Mouse (Mus musculus) lung, postnatal 4 days (tissue): ENCODE data around the gene Rps17.

Experiments used
- DNase-seq, 2 experiments: peaks; one replicate each; pipeline ENCODE4 v3.0.0; 2021

The Rps17 gene

DNA sequence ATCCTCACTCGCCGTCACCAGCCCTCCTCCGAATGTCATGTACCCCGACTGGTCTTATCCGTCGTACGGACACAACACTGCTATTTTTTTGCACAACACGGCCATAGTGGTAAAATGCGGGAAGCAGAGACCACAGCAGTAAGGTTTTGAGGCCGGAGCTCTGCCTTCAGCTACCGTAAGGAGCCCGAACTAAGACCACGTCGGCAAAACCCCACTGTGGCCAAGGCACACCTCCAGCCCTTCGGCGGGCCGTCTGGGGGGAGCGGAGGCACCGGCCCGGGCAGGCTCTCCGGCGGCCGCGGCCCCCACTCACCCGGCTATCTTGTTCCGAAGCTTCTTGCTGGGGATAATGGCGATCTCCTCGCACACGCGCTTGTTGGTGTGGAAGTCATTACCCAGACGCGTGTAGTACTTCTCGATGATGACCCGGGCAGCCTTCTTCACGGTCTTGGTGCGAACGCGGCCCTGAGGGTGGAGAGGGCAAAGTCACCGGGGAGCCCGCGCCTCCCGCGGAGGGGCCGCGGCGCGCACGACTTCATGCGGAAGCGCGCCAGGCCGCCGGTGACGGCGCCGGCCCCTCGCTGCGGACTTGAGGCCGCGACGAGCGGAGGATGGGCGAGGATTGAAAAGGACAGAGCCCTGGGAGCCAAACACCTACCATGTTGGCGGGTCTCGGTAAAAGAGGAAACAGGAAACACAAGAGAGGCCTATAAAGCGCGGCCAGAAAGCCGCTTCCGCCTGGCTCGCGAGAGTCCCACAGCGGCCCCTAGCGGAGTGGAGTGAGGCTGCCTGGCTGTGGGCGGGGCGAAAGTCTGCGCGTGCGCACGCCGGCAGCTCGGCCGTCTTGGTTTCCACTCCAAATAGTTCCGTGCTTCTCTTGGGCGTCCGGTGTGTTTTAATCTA lies at the start of gene Rps17:
Gene Rps17, minus strand, starts transcription at position 711 of the 903 bp plus-strand sequence.
- peak; percentile 97 to 99 for DNase-seq

DNA sequence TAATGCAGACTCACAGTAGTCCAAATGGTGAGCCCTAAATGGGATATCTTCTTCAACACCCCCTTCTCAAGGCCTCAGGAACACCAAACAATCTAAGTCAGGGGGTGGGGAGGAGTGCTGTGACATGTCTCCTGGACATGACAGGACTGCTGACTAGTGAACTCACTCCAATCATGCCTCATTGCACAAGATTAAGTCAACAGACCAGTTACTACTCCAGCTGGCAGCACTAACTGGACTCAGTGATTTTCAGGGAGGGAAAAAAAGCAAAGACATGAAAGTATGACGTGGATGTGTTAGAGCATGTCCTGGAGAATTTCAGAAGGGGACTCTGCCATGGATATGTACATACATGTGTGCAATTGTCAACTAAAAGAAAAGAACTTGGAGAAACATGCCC lies 34.3 kb upstream of the Rps17 start:
- no peak for DNase-seq

- DNase-seq = peak; percentile 27 to 32
Observed at GRCm38 (mm10) chr7:81372337-81372920, 27.4 kb upstream of the Rps17 start.

DNA sequence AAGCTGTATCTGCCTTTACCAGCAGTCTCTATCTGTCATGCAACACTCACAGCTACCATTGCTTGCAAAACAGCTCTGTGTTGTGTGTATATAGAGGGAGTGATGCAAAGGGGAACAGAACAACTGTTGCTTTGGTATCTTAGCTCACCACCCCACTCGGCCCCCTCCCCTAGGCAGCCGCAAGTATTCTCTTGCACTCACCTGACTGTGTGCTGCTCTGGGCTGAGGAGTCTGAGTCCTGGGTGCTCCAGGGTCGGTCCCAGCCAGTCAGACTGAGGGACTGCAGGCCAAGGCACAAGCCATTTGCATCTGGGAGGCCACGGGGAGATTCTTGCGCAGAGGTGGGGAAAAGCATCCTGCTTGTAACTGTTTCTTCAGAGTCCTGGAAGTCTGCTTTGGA lies 26.8 kb upstream of the Rps17 start:
- peak in 1 of 2 experiments; percentile 23 for DNase-seq

DNA sequence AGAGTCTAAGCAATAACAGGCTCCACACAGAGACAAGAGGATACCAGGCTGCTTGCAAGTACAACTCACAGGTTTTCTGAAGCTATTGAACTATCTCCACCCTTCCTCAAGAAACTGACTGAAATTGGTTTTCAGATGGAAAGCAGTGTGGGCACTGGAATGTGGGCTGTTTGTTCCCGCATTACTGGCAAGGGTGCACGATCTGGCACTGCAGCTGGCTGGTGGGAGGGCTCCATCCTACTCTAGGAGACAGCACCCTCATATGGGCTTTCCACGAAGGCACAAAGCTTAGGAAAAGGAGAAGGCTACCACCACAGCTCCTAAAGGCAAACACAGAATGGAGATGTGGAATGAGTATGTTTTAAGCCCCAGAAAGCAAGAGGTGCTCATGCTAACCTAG lies 24.7 kb upstream of the Rps17 start:
- no peak for DNase-seq

- no peak for DNase-seq
Observed at GRCm38 (mm10) chr7:81367946-81368345, 22.9 kb upstream of the Rps17 start.

DNA sequence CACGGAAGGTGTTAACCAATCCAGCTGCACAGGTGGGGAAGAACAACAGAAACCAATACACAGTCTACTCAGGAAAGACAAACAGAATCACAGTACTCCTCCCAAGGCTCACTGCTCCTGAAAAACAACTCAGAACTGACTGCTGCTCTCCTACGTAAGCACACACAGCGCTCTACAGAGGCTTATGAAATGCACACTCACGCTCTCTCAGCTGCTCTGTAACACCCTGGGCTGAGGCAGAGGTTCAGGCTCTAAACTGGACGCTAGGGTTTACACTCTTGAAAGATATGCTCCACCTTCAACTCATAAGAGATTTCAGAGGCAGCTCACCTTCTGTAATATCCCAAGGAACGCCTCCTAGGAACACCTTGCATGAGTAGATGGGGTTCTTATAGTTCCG lies 11.9 kb upstream of the Rps17 start:
- DNase-seq = no peak

- no peak for DNase-seq
Observed at GRCm38 (mm10) chr7:81356360-81356759, 11.3 kb upstream of the Rps17 start.

GRCm38 (mm10) chr7:81355746-81356145 lies 10.7 kb upstream of the Rps17 start:
- no peak for DNase-seq

- no peak for DNase-seq
Observed at GRCm38 (mm10) chr7:81351826-81352225, 6.8 kb upstream of the Rps17 start.

- DNase-seq = no peak
Observed at GRCm38 (mm10) chr7:81348206-81348605, 3.2 kb upstream of the Rps17 start.

GRCm38 (mm10) chr7:81345447-81346170 lies 555 bp upstream of the Rps17 start:
- DNase-seq = no peak

DNA sequence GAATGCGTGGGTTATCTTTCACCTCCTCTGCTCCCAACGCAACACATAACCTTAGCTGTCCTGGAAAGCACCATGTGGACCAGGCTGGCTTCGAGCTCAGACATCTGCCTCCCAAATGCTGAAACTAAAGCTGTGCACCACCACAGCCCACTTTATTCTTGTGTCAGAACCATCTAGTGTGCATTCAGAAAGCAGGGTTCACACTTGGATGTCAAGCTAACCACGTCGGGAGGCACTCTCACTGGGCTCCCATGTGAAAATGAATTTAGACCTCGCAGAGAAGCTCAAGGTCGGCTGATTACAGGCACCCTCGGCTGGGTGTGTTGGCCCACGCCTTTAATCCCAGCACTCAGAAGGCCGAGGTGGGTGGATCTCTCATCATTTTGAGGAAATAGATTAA lies 1.2 kb downstream of the Rps17 start:
- DNase-seq = no peak

- no peak for DNase-seq
Observed at GRCm38 (mm10) chr7:81343316-81343715, 1.7 kb downstream of the Rps17 start.

DNA sequence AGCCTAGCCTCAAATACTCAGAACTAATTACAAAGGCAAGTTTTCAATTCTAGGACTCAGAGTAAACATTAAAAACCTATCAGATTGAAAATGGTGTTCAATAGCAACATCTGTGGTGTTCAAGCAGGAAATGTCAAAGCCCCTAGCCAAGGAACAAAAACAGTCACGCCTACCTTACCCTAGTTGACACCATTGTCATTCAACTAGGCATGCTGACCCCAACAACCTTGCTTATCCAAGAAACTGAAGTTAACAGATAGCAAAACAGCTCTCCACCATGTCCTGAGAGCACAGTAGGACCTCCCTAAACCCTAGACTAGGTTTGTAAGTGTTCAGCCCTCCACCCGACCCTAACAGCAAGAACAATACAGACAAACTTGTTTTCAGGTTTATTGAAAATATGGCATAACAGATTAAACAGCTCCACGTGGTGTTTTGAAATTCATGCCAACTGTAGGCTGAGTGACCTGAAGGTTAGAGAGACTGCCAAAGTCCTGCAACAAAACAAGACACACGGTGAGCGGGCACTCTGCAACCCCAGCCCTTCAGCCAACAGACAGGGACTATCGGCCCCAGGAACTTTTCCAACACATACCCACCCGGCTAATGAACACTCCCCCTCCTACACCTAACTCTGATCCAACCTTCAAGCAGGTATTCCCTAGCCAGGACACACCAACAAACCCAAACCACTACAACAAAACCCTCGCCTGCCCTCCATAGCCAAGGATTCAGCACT lies 2.5 kb downstream of the Rps17 start:
- DNase-seq = no peak

DNA sequence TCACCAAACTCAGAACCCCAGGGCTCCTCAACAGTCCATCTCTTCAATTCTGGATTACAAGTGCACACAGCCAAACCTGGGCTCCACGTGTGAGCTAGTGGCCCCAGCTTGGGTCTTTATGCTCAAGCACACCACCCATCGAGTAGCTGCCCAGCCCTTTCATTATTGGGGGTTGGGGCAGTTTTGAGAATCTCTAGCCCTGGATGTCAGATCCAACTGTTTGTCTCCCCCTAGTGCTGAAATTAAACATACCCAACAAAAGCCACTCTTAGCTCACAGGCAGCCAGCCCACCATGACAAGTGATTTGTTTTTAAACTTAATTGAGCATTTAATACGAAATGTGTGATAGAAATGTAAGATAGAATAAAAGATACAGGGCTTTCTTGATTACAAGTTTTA lies 3.5 kb downstream of the Rps17 start:
- DNase-seq = no peak

GRCm38 (mm10) chr7:81339783-81340182 lies 5.3 kb downstream of the Rps17 start:
- peak; percentile 49 to 68 for DNase-seq

DNA sequence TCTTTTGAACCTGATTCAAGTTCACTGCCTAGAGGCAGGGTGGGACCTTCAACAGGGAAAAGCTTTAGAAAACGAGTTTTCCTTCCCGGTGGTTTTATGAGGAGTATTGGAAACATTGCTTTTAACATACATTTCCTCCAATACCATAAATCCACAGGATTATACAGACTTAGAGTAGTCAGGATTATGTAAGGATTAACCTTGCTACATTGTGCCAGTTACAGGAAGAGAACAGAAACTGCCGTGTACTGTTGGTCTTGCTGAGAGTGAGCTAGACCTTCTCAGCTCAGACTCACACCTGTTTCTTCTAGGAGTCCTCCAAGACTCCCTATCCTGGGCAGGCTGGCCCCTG lies 6.6 kb downstream of the Rps17 start:
- no peak for DNase-seq

DNA sequence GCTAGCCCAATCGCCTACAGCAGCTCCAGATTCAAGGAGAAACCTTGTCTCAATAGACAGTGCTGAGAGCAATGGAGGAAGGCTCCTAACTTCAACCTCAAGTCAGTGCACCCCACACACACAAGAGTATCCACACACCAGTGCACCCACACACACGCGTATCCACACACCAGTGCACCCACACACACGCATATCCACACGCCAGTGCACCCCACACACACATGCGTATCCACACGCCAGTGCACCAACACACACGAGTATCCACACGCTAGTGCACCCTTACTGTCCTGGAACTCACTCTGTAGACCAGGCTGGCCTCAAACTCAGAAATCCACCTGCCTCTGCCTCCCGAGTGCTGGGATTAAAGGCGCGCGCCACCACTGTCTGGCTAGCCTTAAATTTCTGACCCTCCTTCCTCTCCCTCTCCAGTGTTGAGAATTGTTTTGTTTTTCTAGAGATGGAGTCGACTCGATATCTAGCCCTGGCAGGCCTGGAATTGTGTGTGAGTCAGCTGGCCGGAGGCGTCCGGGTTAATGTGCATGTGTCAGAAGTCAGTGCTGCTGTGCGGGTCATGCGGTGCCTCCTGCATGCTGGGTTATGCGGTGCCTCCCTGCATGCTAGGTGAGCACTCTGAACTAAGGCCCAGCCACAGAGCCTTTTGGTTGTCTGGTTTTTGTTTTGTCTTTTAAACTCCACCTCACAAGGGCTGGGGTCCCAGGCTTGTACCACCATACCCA lies 7.1 kb downstream of the Rps17 start:
- DNase-seq = no peak

GRCm38 (mm10) chr7:81336432-81336786 lies 8.6 kb downstream of the Rps17 start:
- peak; percentile 48 to 65 for DNase-seq

- DNase-seq = peak; percentile 58 to 71
Observed at GRCm38 (mm10) chr7:81335705-81336431, 9.2 kb downstream of the Rps17 start.

- no peak for DNase-seq
Observed at GRCm38 (mm10) chr7:81331851-81332250, 13.2 kb downstream of the Rps17 start.
